Mouse (Mus musculus): Measurements from ENCODE around the gene Tbc1d24. TPM values are rescaled to one million over a fixed set of nuclear protein-coding genes. Genes with fewer than 3 reads are reported as not detected.

Tbc1d24 gene
- polyA plus RNA-seq, 1 experiment from 2014 or later = 7.0 TPM

DNA sequence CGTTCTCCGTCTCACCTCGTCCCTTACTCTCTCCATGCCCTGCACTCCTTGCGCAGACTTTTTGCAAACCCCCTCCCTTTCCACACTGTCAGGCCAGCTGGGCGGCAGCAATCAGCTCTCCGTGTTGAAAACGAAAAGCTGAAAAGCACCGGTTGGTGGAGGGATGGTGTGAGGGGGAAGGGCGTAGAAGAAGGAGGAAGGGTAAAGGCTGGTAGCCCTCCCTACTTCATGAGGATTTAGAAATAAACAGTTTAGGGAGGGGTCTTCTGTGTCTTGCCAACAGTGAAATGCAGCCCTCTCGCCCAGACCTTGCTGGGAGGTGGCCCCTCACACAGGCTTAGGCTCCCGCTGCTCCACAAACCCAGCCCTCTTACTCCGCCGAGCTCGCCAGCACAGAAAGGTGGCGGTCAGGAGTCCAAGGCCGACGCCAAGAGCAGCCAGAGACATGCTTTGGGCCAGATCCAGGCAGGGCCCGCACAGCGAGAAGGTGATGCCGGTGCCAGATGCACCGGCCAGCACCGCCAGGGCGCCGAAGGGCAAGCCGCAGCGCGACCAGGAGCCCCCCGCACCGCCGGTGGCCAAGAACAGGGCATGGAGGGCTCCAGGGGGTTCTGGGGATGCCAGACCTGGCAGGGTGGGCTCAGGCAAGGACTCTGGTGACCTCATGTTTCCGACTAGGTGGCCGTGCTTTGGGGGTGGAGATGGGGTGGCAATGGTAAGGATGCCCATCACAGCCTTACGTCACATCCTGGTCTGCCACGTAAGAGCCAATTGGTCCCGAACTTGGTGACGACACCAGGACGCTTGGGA lies 6.5 kb upstream of the Tbc1d24 start:
- 2% methylated on average over 37 of the region's 37 CpGs for WGBS
- peak; percentile 23 for ATAC-seq (ENCODE audit: insufficient read depth)
- H3K4me1 ChIP-seq (ENCODE audit: insufficient read depth) = peaks cover 44% of the 10 kb centered on the region

GRCm38 (mm10) chr17:24210591-24210990 lies 5.2 kb upstream of the Tbc1d24 start:
- ATAC-seq (ENCODE audit: insufficient read depth) (no peak), DNase-seq (no peak)
- no peak overlapping the region for H3K9ac ChIP-seq
- H3K4me1 ChIP-seq (ENCODE audit: insufficient read depth) = peaks cover 54% of the 10 kb centered on the region
- H3K4me3 ChIP-seq (ENCODE audit: low read depth, low read length) = no peak overlapping the region
- peak overlapping the region; percentile 88; the same call in 1 of the 2 replicates for H3K27ac ChIP-seq (ENCODE audit: low read depth)
- H3K27me3 ChIP-seq (ENCODE audit: insufficient read depth, low read length) = peaks cover 20% of the 10 kb centered on the region
- no peaks in the 10 kb centered on the region for H3K9me3 ChIP-seq (ENCODE audit: low read depth, low read length)
- H3K36me3 ChIP-seq (ENCODE audit: insufficient read depth) = peaks cover 7% of the 10 kb centered on the region
- WGBS = 66% methylated on average over 3 of the region's 3 CpGs
- TF ChIP-seq CTCF (IDR thresholded peaks at IDR 0.05; ENCODE audit: low read depth) = no peak
- peak overlapping the region; percentile 97; the same call in 1 of the 2 replicates for H3K4me2 ChIP-seq

More for the DNA sequence above, 6.5 kb upstream of the Tbc1d24 start:
- DNase-seq = peak; percentile 86
- Histone ChIP-seq H3K27ac (ENCODE audit: low read depth) (peak overlapping the region; percentile 88), H3K4me3 (ENCODE audit: low read depth, low read length) (peak overlapping the region; percentile 51), H3K9me3 (ENCODE audit: low read depth, low read length) (no peaks in the 10 kb centered on the region), H3K27me3 (ENCODE audit: insufficient read depth, low read length) (peaks cover 17% of the 10 kb centered on the region), H3K36me3 (ENCODE audit: insufficient read depth) (peaks cover 19% of the 10 kb centered on the region), H3K9ac (peak overlapping the region; percentile 69), H3K4me2 (peak overlapping the region; percentile 97)
- 0 out of 2 replicates have a peak, but pooled peaks have one; percentile 50 for TF ChIP-seq CTCF (IDR thresholded peaks at IDR 0.05; ENCODE audit: low read depth)

DNA sequence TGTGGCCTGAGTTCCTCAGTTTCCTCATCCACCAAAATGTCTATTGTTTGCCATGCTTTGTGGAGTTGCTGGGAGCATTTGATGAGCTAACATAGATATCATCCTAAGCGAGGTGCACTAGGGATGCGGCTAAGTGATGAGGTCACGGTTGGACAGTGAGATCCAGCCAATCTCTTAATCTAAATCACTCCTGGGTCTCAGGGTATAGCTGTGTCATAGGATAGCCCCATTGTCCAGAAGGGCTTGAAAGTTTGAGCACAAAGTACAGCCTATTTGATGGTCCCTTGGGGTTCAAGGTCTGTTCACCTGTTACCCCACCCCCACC lies 4.5 kb upstream of the Tbc1d24 start:
- no peak for DNase-seq
- 69% methylated on average over 3 of the region's 3 CpGs for WGBS
- Histone ChIP-seq H3K4me1 (ENCODE audit: insufficient read depth) (peaks cover 54% of the 10 kb centered on the region), H3K9ac (no peak overlapping the region), H3K27ac (ENCODE audit: low read depth) (peak overlapping the region; percentile 96), H3K4me3 (ENCODE audit: low read depth, low read length) (no peak overlapping the region), H3K36me3 (ENCODE audit: insufficient read depth) (peaks cover under 1% of the 10 kb centered on the region; the same call in 1 of the 2 replicates), H3K4me2 (peak overlapping the region; percentile 96), H3K27me3 (ENCODE audit: insufficient read depth, low read length) (peaks cover 20% of the 10 kb centered on the region), H3K9me3 (ENCODE audit: low read depth, low read length) (no peaks in the 10 kb centered on the region)
- no peak for ATAC-seq (ENCODE audit: insufficient read depth)
- TF ChIP-seq CTCF (IDR thresholded peaks at IDR 0.05; ENCODE audit: low read depth) = no peak

- peak within 1 kb of the TSS; percentile 69 for H3K9ac ChIP-seq
- H3K27me3 ChIP-seq (ENCODE audit: insufficient read depth, low read length) = peaks cover 20% of the 10 kb centered on the region
- H3K36me3 ChIP-seq (ENCODE audit: insufficient read depth) = no peaks in the 10 kb centered on the region
- peak within 1 kb of the TSS; percentile 96 for H3K27ac ChIP-seq (ENCODE audit: low read depth)
- H3K4me3 ChIP-seq (ENCODE audit: low read depth, low read length) = peak within 1 kb of the TSS; percentile 71
- peak; percentile 92 for DNase-seq
- no peaks in the 10 kb centered on the region for H3K9me3 ChIP-seq (ENCODE audit: low read depth, low read length)
- no peak for TF ChIP-seq CTCF (IDR thresholded peaks at IDR 0.05; ENCODE audit: low read depth)
- H3K4me2 ChIP-seq = peak within 1 kb of the TSS; percentile 96
- under 1% methylated on average over 36 of the region's 43 CpGs for WGBS
- peak; percentile 65 for ATAC-seq (ENCODE audit: insufficient read depth)
- H3K4me1 ChIP-seq (ENCODE audit: insufficient read depth) = peaks cover 58% of the 10 kb centered on the region
Observed at GRCm38 (mm10) chr17:24209043-24209915, 3.9 kb upstream of the Tbc1d24 start, which contains the start of gene Ntn3. Gene Ntn3, minus strand, starts transcription at chr17:24209531.

DNA sequence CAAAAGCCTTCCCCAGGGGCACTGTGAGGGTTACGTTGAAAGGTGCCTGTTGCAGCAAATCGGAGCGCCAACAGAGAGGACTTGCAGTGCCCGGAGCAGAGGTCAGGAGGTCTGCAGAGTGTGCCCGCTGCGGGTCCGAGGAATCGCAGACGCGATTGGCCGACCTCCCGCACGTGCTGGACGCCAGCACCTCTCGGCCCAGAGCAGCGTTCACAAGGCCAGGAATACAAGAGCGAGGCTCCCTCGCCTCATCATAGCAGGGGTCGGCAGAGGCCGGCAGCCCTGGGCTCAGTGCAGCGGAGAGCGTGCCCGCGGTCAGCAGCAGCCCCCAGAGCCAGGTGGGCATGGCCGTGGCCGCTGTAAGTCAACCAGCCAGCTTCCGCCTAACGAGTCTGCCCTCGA lies 3.3 kb upstream of the Tbc1d24 start:
- ATAC-seq (ENCODE audit: insufficient read depth) (peak; percentile 1; the same call in 1 of the 2 replicates), DNase-seq (no peak)
- no peaks in the 10 kb centered on the region for H3K9me3 ChIP-seq (ENCODE audit: low read depth, low read length)
- 3% methylated on average over 29 of the region's 29 CpGs for WGBS
- peak overlapping the region; percentile 69 for H3K9ac ChIP-seq
- no peaks in the 10 kb centered on the region for H3K36me3 ChIP-seq (ENCODE audit: insufficient read depth)
- H3K4me3 ChIP-seq (ENCODE audit: low read depth, low read length) = peak overlapping the region; percentile 71
- H3K27me3 ChIP-seq (ENCODE audit: insufficient read depth, low read length) = peaks cover 20% of the 10 kb centered on the region
- H3K27ac ChIP-seq (ENCODE audit: low read depth) = peak overlapping the region; percentile 96
- TF ChIP-seq CTCF (IDR thresholded peaks at IDR 0.05; ENCODE audit: low read depth) = no peak
- H3K4me2 ChIP-seq = peak overlapping the region; percentile 96
- peaks cover 61% of the 10 kb centered on the region for H3K4me1 ChIP-seq (ENCODE audit: insufficient read depth)

GRCm38 (mm10) chr17:24207768-24208640 lies 2.6 kb upstream of the Tbc1d24 start:
- H3K27ac ChIP-seq (ENCODE audit: low read depth) = peak overlapping the region; percentile 96
- DNase-seq = no peak
- H3K36me3 ChIP-seq (ENCODE audit: insufficient read depth) = no peaks in the 10 kb centered on the region
- H3K9me3 ChIP-seq (ENCODE audit: low read depth, low read length) = no peaks in the 10 kb centered on the region
- ATAC-seq (ENCODE audit: insufficient read depth) = no peak
- H3K9ac ChIP-seq = peak overlapping the region; percentile 69
- H3K4me2 ChIP-seq = peak overlapping the region; percentile 96
- H3K27me3 ChIP-seq (ENCODE audit: insufficient read depth, low read length) = peaks cover 20% of the 10 kb centered on the region
- 47% methylated on average over 34 of the region's 34 CpGs for WGBS
- no peak for TF ChIP-seq CTCF (IDR thresholded peaks at IDR 0.05; ENCODE audit: low read depth)
- peaks cover 61% of the 10 kb centered on the region for H3K4me1 ChIP-seq (ENCODE audit: insufficient read depth)
- H3K4me3 ChIP-seq (ENCODE audit: low read depth, low read length) = peak overlapping the region; percentile 71

All from lung, embryonic 14.5 days (tissue).